Mouse (Mus musculus): ENCODE measurements around the gene Gm49403. TPM values are rescaled to one million over a fixed set of nuclear protein-coding genes. Genes with fewer than 3 reads are reported as not detected.
"Not testable (repeated sequence)": the region's sequence is repeated elsewhere in the genome, so short reads cannot be mapped to it uniquely, and the experiment has no call there.

Gm49403 gene
- not detected in 2 replicates for polyA plus RNA-seq (2012; rRNA removed)

DNA sequence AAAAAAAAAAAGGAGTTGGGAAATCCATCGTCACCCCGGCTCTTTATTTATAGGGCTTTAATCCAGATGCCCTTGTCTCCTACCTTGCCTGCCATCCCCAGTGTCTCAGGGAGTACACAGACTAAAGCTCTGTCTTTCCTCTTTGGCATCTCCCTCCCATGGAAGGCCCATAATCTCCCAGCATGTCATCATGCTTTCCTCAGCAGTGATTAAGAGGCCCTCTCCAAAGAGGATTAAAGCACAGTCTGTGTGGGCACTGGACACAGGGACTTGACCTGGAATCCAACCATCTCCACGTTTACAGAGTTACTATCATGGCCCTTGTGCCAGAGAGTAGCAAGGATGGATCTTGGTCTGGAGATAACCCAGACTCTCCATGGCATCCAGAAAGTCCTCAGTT lies at the start of gene Gm49403, which contains the start of gene Lbhd1:
TSS of gene Gm49403 (plus strand) at position 315 of the 400 bp plus-strand sequence.
TSS of gene Lbhd1 (plus strand) at position 117 of the 400 bp plus-strand sequence.
- Histone ChIP-seq H3K27me3 (replicated peaks; ENCODE audit: control insufficient read depth, insufficient read depth, low read length) (no peaks in the 10 kb centered on the region), H3K4me1 (ENCODE audit: control insufficient read depth, insufficient read depth, low read length) (peaks cover 4% of the 10 kb centered on the region), H3K27ac (ENCODE audit: insufficient read depth, low read depth, low read length) (no peak within 1 kb of the TSS), H3K4me3 (ENCODE audit: insufficient read depth, low read depth, low read length) (no peak within 1 kb of the TSS), H3K36me3 (ENCODE audit: control insufficient read depth, insufficient read depth, low read length) (no peaks in the 10 kb centered on the region)
- TF ChIP-seq CTCF (conservative IDR thresholded peaks at IDR 0.05; ENCODE audit: insufficient read depth, insufficient read length, low read depth, low read length), result no peak
- TF ChIP-seq POLR2A (IDR thresholded peaks at IDR 0.05; ENCODE audit: low read depth, low read length), result no peak
- DNase-seq, result no peak
- WGBS, result 80% methylated on average over 3 of the region's 3 CpGs

- 91% methylated on average over 10 of the region's 10 CpGs for WGBS
- DNase-seq, result peak; percentile 36
- not testable (repeated sequence) for H3K27me3 ChIP-seq (replicated peaks; ENCODE audit: control insufficient read depth, insufficient read depth, low read length); H3K4me3 ChIP-seq (ENCODE audit: insufficient read depth, low read depth, low read length); H3K27ac ChIP-seq (ENCODE audit: insufficient read depth, low read depth, low read length); H3K36me3 ChIP-seq (ENCODE audit: control insufficient read depth, insufficient read depth, low read length)
- peaks cover 18% of the 10 kb centered on the region for H3K4me1 ChIP-seq (ENCODE audit: control insufficient read depth, insufficient read depth, low read length)
Measured at GRCm38 (mm10) chr19:8836327-8836726, 47.4 kb upstream of the Gm49403 start.

- Histone ChIP-seq H3K4me3 (ENCODE audit: insufficient read depth, low read depth, low read length) (peak within 1 kb of the TSS; percentile 75), H3K4me1 (ENCODE audit: control insufficient read depth, insufficient read depth, low read length) (peaks cover 20% of the 10 kb centered on the region), H3K36me3 (ENCODE audit: control insufficient read depth, insufficient read depth, low read length) (peaks cover 3% of the 10 kb centered on the region), H3K27ac (ENCODE audit: insufficient read depth, low read depth, low read length) (peak within 1 kb of the TSS; percentile 89), H3K27me3 (replicated peaks; ENCODE audit: control insufficient read depth, insufficient read depth, low read length) (no peaks in the 10 kb centered on the region)
- WGBS, result 1% methylated on average over 38 of the region's 38 CpGs
- TF ChIP-seq CTCF (conservative IDR thresholded peaks at IDR 0.05; ENCODE audit: insufficient read depth, insufficient read length, low read depth, low read length), result peak; percentile 32; the same call in 1 of the 2 replicates
- peak; percentile 41 for TF ChIP-seq POLR2A (IDR thresholded peaks at IDR 0.05; ENCODE audit: low read depth, low read length)
- peak; percentile 89 for DNase-seq
Measured at GRCm38 (mm10) chr19:8837251-8837791, 46.4 kb upstream of the Gm49403 start, which contains the start of gene Bscl2. TSS of gene Bscl2 (plus strand) at chr19:8837467.

- no peaks in the 10 kb centered on the region for H3K27me3 ChIP-seq (replicated peaks; ENCODE audit: control insufficient read depth, insufficient read depth, low read length)
- H3K4me3 ChIP-seq (ENCODE audit: insufficient read depth, low read depth, low read length), result peak overlapping the region; percentile 75
- H3K4me1 ChIP-seq (ENCODE audit: control insufficient read depth, insufficient read depth, low read length), result peaks cover 20% of the 10 kb centered on the region
- peak; percentile 89 for DNase-seq
- no peaks in the 10 kb centered on the region; the same call in 1 of the 2 replicates for H3K36me3 ChIP-seq (ENCODE audit: control insufficient read depth, insufficient read depth, low read length)
- WGBS, result 15% methylated on average over 15 of the region's 15 CpGs
- no peak for TF ChIP-seq CTCF (conservative IDR thresholded peaks at IDR 0.05; ENCODE audit: insufficient read depth, insufficient read length, low read depth, low read length)
- TF ChIP-seq POLR2A (IDR thresholded peaks at IDR 0.05; ENCODE audit: low read depth, low read length), result no peak
- peak overlapping the region; percentile 89 for H3K27ac ChIP-seq (ENCODE audit: insufficient read depth, low read depth, low read length)
Measured at GRCm38 (mm10) chr19:8838041-8838730, 45.5 kb upstream of the Gm49403 start.

- Histone ChIP-seq H3K36me3 (ENCODE audit: control insufficient read depth, insufficient read depth, low read length) (no peaks in the 10 kb centered on the region; the same call in 1 of the 2 replicates), H3K27ac (ENCODE audit: insufficient read depth, low read depth, low read length) (peak within 1 kb of the TSS; percentile 71; the same call in 1 of the 2 replicates), H3K27me3 (replicated peaks; ENCODE audit: control insufficient read depth, insufficient read depth, low read length) (no peaks in the 10 kb centered on the region), H3K4me1 (ENCODE audit: control insufficient read depth, insufficient read depth, low read length) (peaks cover 20% of the 10 kb centered on the region), H3K4me3 (ENCODE audit: insufficient read depth, low read depth, low read length) (peak within 1 kb of the TSS; percentile 75)
- WGBS, result 80% methylated on average over 11 of the region's 11 CpGs
- no peak for TF ChIP-seq CTCF (conservative IDR thresholded peaks at IDR 0.05; ENCODE audit: insufficient read depth, insufficient read length, low read depth, low read length)
- TF ChIP-seq POLR2A (IDR thresholded peaks at IDR 0.05; ENCODE audit: low read depth, low read length), result no peak
- no peak for DNase-seq
Measured at GRCm38 (mm10) chr19:8839103-8839907, 44.4 kb upstream of the Gm49403 start, which contains the start of gene Gng3. TSS of gene Gng3 (minus strand) at chr19:8839194.

- Histone ChIP-seq H3K4me3 (ENCODE audit: insufficient read depth, low read depth, low read length) (peak overlapping the region; percentile 95), H3K36me3 (ENCODE audit: control insufficient read depth, insufficient read depth, low read length) (no peaks in the 10 kb centered on the region; the same call in 1 of the 2 replicates), H3K27me3 (replicated peaks; ENCODE audit: control insufficient read depth, insufficient read depth, low read length) (no peaks in the 10 kb centered on the region), H3K4me1 (ENCODE audit: control insufficient read depth, insufficient read depth, low read length) (peaks cover 20% of the 10 kb centered on the region), H3K27ac (ENCODE audit: insufficient read depth, low read depth, low read length) (peak overlapping the region; percentile 71)
- TF ChIP-seq CTCF (conservative IDR thresholded peaks at IDR 0.05; ENCODE audit: insufficient read depth, insufficient read length, low read depth, low read length), result no peak
- peak; percentile 23 for TF ChIP-seq POLR2A (IDR thresholded peaks at IDR 0.05; ENCODE audit: low read depth, low read length)
- DNase-seq, result peak; percentile 90
- 20% methylated on average over 29 of the region's 29 CpGs for WGBS
Measured at GRCm38 (mm10) chr19:8839908-8840791, 43.6 kb upstream of the Gm49403 start.

Data from kidney, adult 2 months (tissue).